Mouse (Mus musculus) hindbrain, embryonic 14.5 days (tissue): ENCODE data around the gene Fuz. TPM values are rescaled to one million over a fixed set of nuclear protein-coding genes. Genes with fewer than 3 reads are reported as not detected.
A peak's percentile ranks its signal among the peaks of the same experiment; 100 is the strongest.

Experiments used
- ATAC-seq: fragments of 200-750 bp; cut with Nextera tagmentation; 2 replicates; pipeline ENCODE4 v1.8.0; 2017; ENCODE audit warnings: moderate number of reproducible peaks, mild to moderate bottlenecking, moderate TSS enrichment, moderate library complexity; ENCODE audit not compliant: low FRiP score
- DNase-seq: peaks from one replicate; pipeline ENCODE4 v3.0.0-alpha.2; 2015; ENCODE audit warnings: low spot score
- H3K27ac ChIP-seq: fragments of 300-500 bp; sonication (generic); 2 replicates; pipeline ENCODE4 v1.5.1; 2014; ENCODE audit warnings: mild to moderate bottlenecking, moderate library complexity
- H3K27me3 ChIP-seq: fragments of 300-500 bp; sonication (generic); 2 replicates; pipeline ENCODE4 v1.6.1; 2014; ENCODE audit warnings: mild to moderate bottlenecking, low read length, mixed read lengths; ENCODE audit not compliant: control insufficient read depth, insufficient read depth
- H3K36me3 ChIP-seq: fragments of 300-500 bp; sonication (generic); replicated peaks from 2 replicates; pipeline ENCODE4 v1.6.1; 2014; ENCODE audit not compliant: control insufficient read depth, insufficient read depth
- H3K4me1 ChIP-seq: fragments of 300-500 bp; sonication (generic); replicated peaks from 2 replicates; pipeline ENCODE4 v1.6.1; 2014; ENCODE audit warnings: antibody characterized with exemption, low read length, mixed read lengths; ENCODE audit not compliant: control insufficient read depth, insufficient read depth
- H3K4me2 ChIP-seq: fragments of 300-500 bp; sonication (generic); replicated peaks from 2 replicates; pipeline ENCODE4 v1.6.1; 2014; ENCODE audit warnings: mild to moderate bottlenecking, moderate library complexity
- H3K4me3 ChIP-seq: fragments of 300-500 bp; sonication (generic); replicated peaks from 2 replicates; pipeline ENCODE4 v1.5.1; 2014; ENCODE audit warnings: mild to moderate bottlenecking, low read length
- H3K9ac ChIP-seq: fragments of 300-500 bp; sonication (generic); 2 replicates; pipeline ENCODE4 v1.6.1; 2014
- H3K9me3 ChIP-seq: fragments of 300-500 bp; sonication (generic); 2 replicates; pipeline ENCODE4 v1.6.1; 2016; ENCODE audit warnings: low read length; ENCODE audit not compliant: control insufficient read depth
- WGBS: fragments of 180-500 bp; shearing (Covaris S2); extraction: QIAGEN DNeasy Blood & Tissue Kit; methylation state at CpG from one replicate; pipeline ENCODE4 v1.1.7; 2014; 5-methylcytosine and 5-hydroxymethylcytosine counted together
- polyA plus RNA-seq: library from polyadenylated mRNA; unstranded; fragments of >200 nt; fragmentation: Nextera tagmentation; extraction: Ambion mirVana; gene quantifications from 2 replicates; pipeline ENCODE4 v1.2.1, GENCODE M21; 2014

The Fuz gene
- polyA plus RNA-seq, 1 experiment from 2014 or later: 15.9 TPM

DNA sequence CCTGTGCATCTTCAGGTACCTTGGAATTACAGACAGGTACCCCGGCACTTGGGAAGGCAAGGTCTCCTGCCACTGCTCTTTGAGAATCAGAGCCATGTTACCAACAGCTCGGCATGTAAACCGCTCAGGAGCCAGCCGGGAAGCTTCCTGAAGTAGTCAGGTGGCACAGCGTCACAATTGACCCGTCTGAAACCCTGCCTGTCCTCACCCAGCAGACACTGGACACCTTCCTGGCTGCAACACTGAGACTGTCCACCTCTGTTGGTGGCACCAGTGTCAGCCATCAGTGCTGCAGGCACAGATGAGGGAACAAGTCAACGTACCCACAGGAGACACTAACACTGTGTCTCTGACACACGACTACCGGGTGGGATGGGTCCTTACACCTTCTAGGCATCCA is 19.4 kb downstream of the Fuz start:
- Histone ChIP-seq H3K9me3 (no peaks in the 10 kb centered on the region), H3K4me1 (no peaks in the 10 kb centered on the region), H3K4me3 (no peak overlapping the region), H3K36me3 (peaks cover 71% of the 10 kb centered on the region), H3K4me2 (no peak overlapping the region), H3K27me3 (no peaks in the 10 kb centered on the region), H3K27ac (no peak overlapping the region), H3K9ac (no peak overlapping the region)
- ATAC-seq (no peak), DNase-seq (no peak)
- 94% methylated on average over 9 of the region's 9 CpGs for WGBS

DNA sequence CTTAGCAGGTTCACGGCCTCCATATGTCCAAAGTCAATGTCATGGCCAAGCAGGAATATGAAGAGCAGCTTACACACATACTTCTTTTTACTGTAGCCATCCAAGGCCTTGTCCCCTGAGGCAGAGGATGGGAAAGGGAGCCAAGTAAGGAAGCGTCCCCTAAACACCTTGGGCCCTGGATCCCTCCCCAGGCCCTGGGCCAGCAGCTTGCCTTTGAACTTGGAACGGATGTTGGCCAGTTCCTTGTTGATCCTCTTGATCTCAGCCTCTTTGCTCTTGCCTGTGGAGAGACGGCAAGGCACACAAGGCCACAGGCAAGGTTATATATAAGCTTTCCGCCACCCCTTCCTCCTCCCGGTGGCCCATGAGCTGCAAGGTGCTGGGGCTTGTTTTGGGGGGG is 20.3 kb downstream of the Fuz start:
- Histone ChIP-seq H3K9ac (no peak overlapping the region), H3K4me1 (no peaks in the 10 kb centered on the region), H3K36me3 (peaks cover 65% of the 10 kb centered on the region), H3K9me3 (no peaks in the 10 kb centered on the region), H3K27me3 (no peaks in the 10 kb centered on the region), H3K4me2 (no peak overlapping the region), H3K4me3 (no peak overlapping the region), H3K27ac (no peak overlapping the region)
- 89% methylated on average over 6 of the region's 6 CpGs for WGBS
- DNase-seq: no peak
- ATAC-seq: no peak

DNA sequence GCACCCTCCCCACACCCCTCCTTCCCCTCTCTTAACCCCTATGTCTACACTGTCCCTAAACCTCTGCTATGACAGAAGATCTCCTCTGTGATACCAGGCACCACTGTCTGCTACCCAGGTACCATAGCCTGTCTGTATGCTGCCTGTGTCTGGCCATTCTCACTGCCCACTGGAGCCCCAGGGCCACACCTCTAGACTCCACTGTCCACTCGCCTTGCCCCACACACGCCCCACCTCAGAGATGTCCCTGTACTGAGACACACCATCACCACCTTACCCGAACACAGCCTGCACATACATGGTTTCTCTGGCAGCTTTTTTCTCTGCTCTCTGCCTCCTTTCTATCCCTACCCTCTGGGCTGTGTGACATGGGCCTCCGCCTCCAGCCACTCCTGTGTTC is 21.0 kb downstream of the Fuz start:
- no peak overlapping the region for H3K27ac ChIP-seq
- WGBS: 94% methylated on average over 4 of the region's 4 CpGs
- peaks cover 64% of the 10 kb centered on the region for H3K36me3 ChIP-seq
- H3K4me1 ChIP-seq: no peaks in the 10 kb centered on the region
- no peak for DNase-seq
- ATAC-seq: peak; percentile 47; the same call in 1 of the 2 replicates
- no peak overlapping the region for H3K4me3 ChIP-seq
- H3K4me2 ChIP-seq: no peak overlapping the region
- H3K9ac ChIP-seq: no peak overlapping the region
- H3K27me3 ChIP-seq: no peaks in the 10 kb centered on the region
- H3K9me3 ChIP-seq: no peaks in the 10 kb centered on the region

DNA sequence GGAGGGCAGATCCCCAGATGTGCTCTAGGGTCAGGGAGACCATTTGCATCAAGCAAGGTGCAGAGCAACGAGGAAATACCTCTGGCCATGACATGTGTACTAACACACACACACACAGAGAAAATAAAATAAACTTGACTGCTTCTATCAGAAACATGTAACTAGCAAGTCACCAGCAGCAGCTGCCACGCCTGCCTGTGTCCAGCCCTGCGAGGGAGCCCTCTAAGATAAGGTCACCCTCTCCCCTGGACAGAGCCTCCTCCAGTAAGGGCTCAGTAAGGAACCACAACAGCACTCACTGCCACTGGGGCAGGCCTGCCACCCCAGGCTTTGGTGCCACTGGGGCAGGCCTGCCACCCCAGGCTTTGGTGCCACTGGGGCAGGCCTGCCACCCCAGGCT is 22.3 kb downstream of the Fuz start:
- no peak overlapping the region for H3K4me3 ChIP-seq
- H3K4me1 ChIP-seq: no peaks in the 10 kb centered on the region
- no peaks in the 10 kb centered on the region for H3K9me3 ChIP-seq
- peaks cover 64% of the 10 kb centered on the region for H3K36me3 ChIP-seq
- DNase-seq: no peak
- no peaks in the 10 kb centered on the region for H3K27me3 ChIP-seq
- no peak overlapping the region for H3K9ac ChIP-seq
- no peak overlapping the region for H3K27ac ChIP-seq
- WGBS: 89% methylated on average over 3 of the region's 3 CpGs
- no peak for ATAC-seq
- H3K4me2 ChIP-seq: no peak overlapping the region

DNA sequence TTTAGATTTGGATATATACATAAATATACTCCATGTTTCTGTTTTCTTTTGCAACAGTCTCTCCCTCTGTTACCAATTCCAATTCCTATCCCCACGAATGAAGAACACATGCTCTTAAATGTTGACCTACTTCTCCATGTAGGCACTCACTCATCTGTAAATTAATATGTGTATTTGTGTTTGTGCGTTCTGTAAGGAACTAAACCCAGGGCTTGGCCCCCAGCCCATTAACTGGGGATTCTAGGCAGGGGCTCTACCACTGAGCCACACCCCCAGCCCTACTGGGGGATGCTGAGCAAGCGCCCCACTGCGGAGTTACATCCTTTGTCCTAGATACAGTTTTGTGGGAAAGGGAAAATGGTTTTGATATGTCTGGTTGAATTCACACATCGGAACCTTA is 23.2 kb downstream of the Fuz start:
- no peak for DNase-seq
- H3K27ac ChIP-seq: no peak overlapping the region
- H3K4me1 ChIP-seq: no peaks in the 10 kb centered on the region
- H3K36me3 ChIP-seq: peaks cover 64% of the 10 kb centered on the region
- H3K4me3 ChIP-seq: no peak overlapping the region
- WGBS: 94% methylated on average over 5 of the region's 5 CpGs
- no peaks in the 10 kb centered on the region for H3K27me3 ChIP-seq
- no peaks in the 10 kb centered on the region for H3K9me3 ChIP-seq
- no peak overlapping the region for H3K4me2 ChIP-seq
- ATAC-seq: no peak
- no peak overlapping the region for H3K9ac ChIP-seq

DNA sequence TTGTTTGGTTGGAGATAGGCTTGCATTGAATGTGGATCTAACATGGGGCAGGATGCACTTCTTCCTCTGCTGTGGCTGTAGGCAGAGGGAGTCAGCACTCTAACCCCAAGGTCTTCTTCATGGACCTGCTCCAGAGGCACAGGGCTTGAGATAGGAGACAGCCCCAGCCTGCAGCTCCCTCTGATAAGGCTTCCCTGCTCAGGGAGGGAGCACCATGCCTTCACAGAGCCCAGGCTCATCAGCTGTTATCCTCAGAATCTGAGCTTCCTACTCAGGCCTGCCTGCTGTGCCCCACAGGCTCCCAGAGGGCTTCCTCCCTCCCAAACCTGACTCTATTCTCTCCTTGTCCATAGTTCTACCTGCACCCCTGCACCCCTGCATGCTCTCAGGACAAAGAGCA is 26.7 kb downstream of the Fuz start:
- peaks cover 60% of the 10 kb centered on the region for H3K36me3 ChIP-seq

DNA sequence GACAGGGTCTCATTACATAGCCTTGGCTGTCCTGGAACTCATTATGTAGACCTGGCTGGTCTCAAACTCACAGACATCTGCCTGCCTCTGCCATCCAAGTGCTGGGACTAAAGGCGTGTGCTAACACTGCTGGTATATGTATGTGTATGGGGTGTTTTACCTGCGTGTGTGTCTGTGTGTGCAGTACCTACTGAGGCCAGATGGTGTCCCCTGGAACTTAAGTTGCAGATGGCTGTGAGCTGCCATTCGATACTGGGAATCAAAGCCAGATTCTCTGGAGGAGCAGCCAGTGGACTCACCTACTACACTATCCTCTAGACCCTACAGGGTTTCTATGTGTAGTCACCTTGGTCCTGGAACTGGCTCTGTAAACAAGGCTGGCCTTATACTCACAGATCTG is 29.6 kb downstream of the Fuz start:
- no peak for ATAC-seq
- DNase-seq: no peak
- H3K4me3 ChIP-seq: no peak overlapping the region
- H3K9me3 ChIP-seq: no peaks in the 10 kb centered on the region
- H3K27me3 ChIP-seq: no peaks in the 10 kb centered on the region
- no peak overlapping the region for H3K27ac ChIP-seq
- H3K4me1 ChIP-seq: peaks cover 15% of the 10 kb centered on the region
- WGBS: 79% methylated on average over 3 of the region's 3 CpGs
- H3K4me2 ChIP-seq: no peak overlapping the region
- H3K36me3 ChIP-seq: peaks cover 49% of the 10 kb centered on the region
- no peak overlapping the region for H3K9ac ChIP-seq

More for the DNA sequence above, 26.7 kb downstream of the Fuz start:
- Histone ChIP-seq H3K27me3 (no peaks in the 10 kb centered on the region), H3K27ac (no peak overlapping the region), H3K4me1 (no peaks in the 10 kb centered on the region; the same call in 1 of the 2 replicates), H3K4me3 (no peak overlapping the region), H3K4me2 (no peak overlapping the region), H3K9me3 (no peaks in the 10 kb centered on the region), H3K9ac (no peak overlapping the region)
- DNase-seq (no peak), ATAC-seq (no peak)

DNA sequence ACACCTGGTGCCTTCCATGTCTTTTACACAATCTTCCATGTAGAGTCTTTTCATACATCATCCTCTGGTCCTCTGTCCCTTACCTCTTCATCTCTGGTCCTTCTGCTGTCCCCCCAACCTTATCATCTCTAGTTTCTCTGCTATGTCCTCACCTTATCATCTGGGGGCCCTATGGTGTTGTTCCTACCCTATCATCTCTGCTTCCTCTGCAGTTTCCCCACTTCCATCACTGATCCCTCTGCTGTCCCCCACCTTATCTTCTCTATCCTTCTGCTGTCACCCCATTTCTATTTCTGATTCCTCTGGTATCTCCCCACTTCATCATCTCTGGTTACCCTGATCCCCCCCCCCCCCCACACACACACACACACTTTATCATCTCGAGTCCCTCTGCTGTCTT is 32.7 kb downstream of the Fuz start:
- peaks cover 16% of the 10 kb centered on the region for H3K4me1 ChIP-seq
- H3K9me3 ChIP-seq: no peaks in the 10 kb centered on the region
- H3K9ac ChIP-seq: peak overlapping the region; percentile 94
- H3K27me3 ChIP-seq: no peaks in the 10 kb centered on the region
- H3K4me2 ChIP-seq: peak overlapping the region; percentile 76
- ATAC-seq: no peak
- WGBS: 0% methylated on average over 1 of the region's 1 CpGs
- H3K27ac ChIP-seq: no peak overlapping the region
- no peak for DNase-seq
- peaks cover 27% of the 10 kb centered on the region for H3K36me3 ChIP-seq
- H3K4me3 ChIP-seq: peak overlapping the region; percentile 84

DNA sequence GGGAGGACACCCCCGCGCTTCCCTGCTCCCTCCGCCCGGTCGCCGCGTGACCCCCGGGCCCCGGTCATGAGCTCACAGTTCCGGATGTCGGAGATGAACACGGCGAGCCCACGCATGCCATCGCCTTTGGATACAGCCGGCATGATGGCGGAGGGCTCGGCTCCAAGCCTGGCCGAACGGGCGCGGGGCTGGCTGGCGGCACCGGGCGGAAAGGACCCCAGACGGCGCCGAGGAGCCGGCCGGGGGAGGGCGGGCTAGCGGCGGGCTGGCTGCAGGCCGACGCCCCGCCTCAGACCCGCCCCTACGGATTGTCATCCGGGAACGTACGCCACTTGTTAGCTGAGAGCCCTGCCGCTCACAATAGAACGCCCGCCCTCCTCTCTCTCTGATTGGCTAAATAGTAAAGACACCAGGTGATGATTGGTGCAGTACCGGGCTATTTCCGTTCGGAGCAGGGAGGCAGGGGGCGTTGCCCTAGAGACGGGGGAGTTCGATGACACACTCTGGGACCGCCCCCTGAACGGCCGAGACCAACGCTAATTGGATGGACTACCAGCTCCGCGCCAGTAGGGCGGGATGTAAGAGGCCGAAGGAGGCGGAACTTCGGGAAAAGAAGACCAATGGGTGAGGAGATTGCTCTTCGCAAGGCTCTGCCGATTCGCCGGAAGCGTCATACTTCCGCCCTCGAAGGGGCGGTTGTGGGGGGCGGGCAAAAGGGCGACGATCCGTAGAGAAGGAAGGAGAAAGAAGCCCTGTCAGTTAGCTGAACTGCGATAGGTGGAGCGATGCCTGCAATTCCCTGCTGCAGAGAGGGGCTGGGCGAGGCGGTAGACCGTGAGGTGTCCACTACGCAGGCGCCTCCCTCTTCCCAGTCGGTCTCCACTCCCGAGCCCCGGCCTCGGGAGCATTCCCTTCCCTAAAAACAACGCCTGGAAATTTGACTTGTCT is 33.6 kb downstream of the Fuz start, which contains the start of gene Ap2a1:
Gene Ap2a1, minus strand, starts transcription at position 293 of the 948 bp plus-strand sequence.
- H3K9ac ChIP-seq: peak within 1 kb of the TSS; percentile 94
- peak within 1 kb of the TSS; percentile 84 for H3K4me3 ChIP-seq
- H3K36me3 ChIP-seq: peaks cover 17% of the 10 kb centered on the region
- peaks cover 16% of the 10 kb centered on the region for H3K4me1 ChIP-seq
- no peaks in the 10 kb centered on the region for H3K9me3 ChIP-seq
- under 1% methylated on average over 83 of the region's 84 CpGs for WGBS
- peak within 1 kb of the TSS; percentile 76 for H3K4me2 ChIP-seq
- ATAC-seq (peak; percentile 99), DNase-seq (peak; percentile 98)
- no peaks in the 10 kb centered on the region for H3K27me3 ChIP-seq
- H3K27ac ChIP-seq: peak within 1 kb of the TSS; percentile 89
